Mouse (Mus musculus) neural tube, embryonic 12.5 days (tissue): ENCODE measurements around the gene Nsmce4a. TPM values are rescaled to one million over a fixed set of nuclear protein-coding genes. Genes with fewer than 3 reads are reported as not detected.

Source experiments
- ATAC-seq: fragments of 200-750 bp; cut with Nextera tagmentation; 2 replicates; pipeline ENCODE4 v1.8.0; 2017; ENCODE audit warnings: low read depth, mild to moderate bottlenecking, moderate TSS enrichment, moderate library complexity; ENCODE audit not compliant: low FRiP score
- H3K27ac ChIP-seq: fragments of 300-500 bp; sonication (generic); 2 replicates; pipeline ENCODE4 v1.5.1; 2016
- H3K27me3 ChIP-seq: fragments of 300-500 bp; sonication (generic); replicated peaks from 2 replicates; pipeline ENCODE4 v1.6.1; 2016; ENCODE audit warnings: mild to moderate bottlenecking
- H3K36me3 ChIP-seq: fragments of 300-500 bp; sonication (generic); 2 replicates; pipeline ENCODE4 v1.6.1; 2016; ENCODE audit warnings: mild to moderate bottlenecking
- H3K4me1 ChIP-seq: fragments of 300-500 bp; sonication (generic); 2 replicates; pipeline ENCODE4 v1.6.1; 2016
- H3K4me2 ChIP-seq: fragments of 300-500 bp; sonication (generic); replicated peaks from 2 replicates; pipeline ENCODE4 v1.6.1; 2016; ENCODE audit warnings: mild to moderate bottlenecking
- H3K4me3 ChIP-seq: fragments of 300-500 bp; sonication (generic); 2 replicates; pipeline ENCODE4 v1.5.1; 2016
- H3K9ac ChIP-seq: fragments of 300-500 bp; sonication (generic); 2 replicates; pipeline ENCODE4 v1.6.1; 2016; ENCODE audit warnings: mild to moderate bottlenecking
- H3K9me3 ChIP-seq: fragments of 300-500 bp; sonication (generic); 2 replicates; pipeline ENCODE4 v1.6.1; 2016; ENCODE audit warnings: mild to moderate bottlenecking
- WGBS: fragments of 180-500 bp; shearing (Covaris S2); methylation state at CpG from one replicate; pipeline ENCODE4 v1.1.7; 2016; 5-methylcytosine and 5-hydroxymethylcytosine counted together
- polyA plus RNA-seq: library from polyadenylated mRNA; unstranded; fragments of >200 nt; fragmentation: Nextera tagmentation; extraction: Ambion mirVana; gene quantifications from 2 replicates; pipeline ENCODE4 v1.2.1, GENCODE M21; 2016

Nsmce4a gene
- polyA plus RNA-seq, 1 experiment from 2014 or later, result 143 TPM

GRCm38 (mm10) chr7:130574211-130574991 lies 1.5 kb upstream of the Nsmce4a start:
- Histone ChIP-seq H3K36me3 (no peaks in the 10 kb centered on the region), H3K27ac (no peak overlapping the region), H3K9ac (no peak overlapping the region), H3K4me2 (0 out of 2 replicates have a peak overlapping the region, but pooled peaks have one; percentile 5), H3K4me1 (peaks cover 5% of the 10 kb centered on the region), H3K9me3 (no peaks in the 10 kb centered on the region), H3K27me3 (no peaks in the 10 kb centered on the region), H3K4me3 (no peak overlapping the region)
- 53% methylated on average over 13 of the region's 13 CpGs for WGBS
- peak; percentile 75 for ATAC-seq

- Histone ChIP-seq H3K27ac (no peak overlapping the region), H3K4me3 (no peak overlapping the region), H3K9me3 (no peaks in the 10 kb centered on the region), H3K27me3 (no peaks in the 10 kb centered on the region), H3K9ac (no peak overlapping the region), H3K4me2 (no peak overlapping the region), H3K36me3 (no peaks in the 10 kb centered on the region), H3K4me1 (peaks cover 5% of the 10 kb centered on the region)
- no peak for ATAC-seq
- 93% methylated on average over 10 of the region's 10 CpGs for WGBS
These were observed 828 bp upstream of the Nsmce4a start for GRCm38 (mm10) chr7:130573746-130574145.

- WGBS, result 32% methylated on average over 7 of the region's 7 CpGs
These were observed 2.4 kb downstream of the Nsmce4a start for GRCm38 (mm10) chr7:130570472-130570871.

GRCm38 (mm10) chr7:130568783-130569436 lies 4.0 kb downstream of the Nsmce4a start:
- H3K9me3 ChIP-seq, result no peaks in the 10 kb centered on the region
- 79% methylated on average over 9 of the region's 9 CpGs for WGBS
- H3K27me3 ChIP-seq, result no peaks in the 10 kb centered on the region
- no peak overlapping the region for H3K4me2 ChIP-seq
- no peak overlapping the region for H3K4me3 ChIP-seq
- no peak overlapping the region for H3K9ac ChIP-seq
- no peak for ATAC-seq
- H3K4me1 ChIP-seq, result peaks cover 2% of the 10 kb centered on the region; the same call in 1 of the 2 replicates
- no peak overlapping the region for H3K27ac ChIP-seq
- H3K36me3 ChIP-seq, result no peaks in the 10 kb centered on the region

More at GRCm38 (mm10) chr7:130570472-130570871, 2.4 kb downstream of the Nsmce4a start:
- Histone ChIP-seq H3K9ac (no peak overlapping the region), H3K27ac (no peak overlapping the region), H3K27me3 (no peaks in the 10 kb centered on the region), H3K9me3 (no peaks in the 10 kb centered on the region), H3K4me1 (peaks cover 5% of the 10 kb centered on the region), H3K4me2 (no peak overlapping the region), H3K4me3 (no peak overlapping the region), H3K36me3 (no peaks in the 10 kb centered on the region)
- ATAC-seq, result no peak

GRCm38 (mm10) chr7:130564596-130564995 lies 8.3 kb downstream of the Nsmce4a start:
- Histone ChIP-seq H3K4me1 (no peaks in the 10 kb centered on the region), H3K4me2 (no peak overlapping the region), H3K27ac (no peak overlapping the region), H3K9me3 (no peaks in the 10 kb centered on the region), H3K4me3 (no peak overlapping the region), H3K36me3 (no peaks in the 10 kb centered on the region), H3K9ac (no peak overlapping the region), H3K27me3 (no peaks in the 10 kb centered on the region)
- no peak for ATAC-seq
- 78% methylated on average over 3 of the region's 3 CpGs for WGBS

GRCm38 (mm10) chr7:130563880-130564279 lies 9.0 kb downstream of the Nsmce4a start:
- WGBS, result 65% methylated on average over 4 of the region's 4 CpGs
- H3K9ac ChIP-seq, result no peak overlapping the region
- no peak overlapping the region for H3K27ac ChIP-seq
- H3K4me3 ChIP-seq, result no peak overlapping the region
- H3K9me3 ChIP-seq, result no peaks in the 10 kb centered on the region
- H3K36me3 ChIP-seq, result no peaks in the 10 kb centered on the region
- H3K4me1 ChIP-seq, result no peaks in the 10 kb centered on the region
- H3K4me2 ChIP-seq, result no peak overlapping the region
- no peak for ATAC-seq
- H3K27me3 ChIP-seq, result no peaks in the 10 kb centered on the region

GRCm38 (mm10) chr7:130563276-130563675 lies 9.6 kb downstream of the Nsmce4a start:
- Histone ChIP-seq H3K4me1 (no peaks in the 10 kb centered on the region), H3K27ac (no peak overlapping the region), H3K4me3 (no peak overlapping the region), H3K27me3 (no peaks in the 10 kb centered on the region), H3K9me3 (no peaks in the 10 kb centered on the region), H3K4me2 (no peak overlapping the region), H3K36me3 (no peaks in the 10 kb centered on the region), H3K9ac (no peak overlapping the region)
- 94% methylated on average over 4 of the region's 4 CpGs for WGBS
- ATAC-seq, result no peak

- H3K4me2 ChIP-seq, result no peak overlapping the region
- H3K4me1 ChIP-seq, result no peaks in the 10 kb centered on the region
- no peaks in the 10 kb centered on the region for H3K9me3 ChIP-seq
- H3K27me3 ChIP-seq, result no peaks in the 10 kb centered on the region
- no peak overlapping the region for H3K27ac ChIP-seq
- no peak overlapping the region for H3K4me3 ChIP-seq
- ATAC-seq, result no peak
- WGBS, result 86% methylated on average over 1 of the region's 1 CpGs
- H3K9ac ChIP-seq, result no peak overlapping the region
- H3K36me3 ChIP-seq, result no peaks in the 10 kb centered on the region
These were observed 12.0 kb downstream of the Nsmce4a start for GRCm38 (mm10) chr7:130560933-130561332.

GRCm38 (mm10) chr7:130558592-130558991 lies 14.3 kb downstream of the Nsmce4a start:
- no peaks in the 10 kb centered on the region for H3K9me3 ChIP-seq
- H3K27ac ChIP-seq, result no peak overlapping the region
- H3K4me3 ChIP-seq, result no peak overlapping the region
- WGBS, result 79% methylated on average over 4 of the region's 4 CpGs
- no peaks in the 10 kb centered on the region for H3K4me1 ChIP-seq
- no peak overlapping the region for H3K4me2 ChIP-seq
- no peaks in the 10 kb centered on the region for H3K36me3 ChIP-seq
- no peak for ATAC-seq
- H3K27me3 ChIP-seq, result no peaks in the 10 kb centered on the region
- H3K9ac ChIP-seq, result no peak overlapping the region

- WGBS, result 73% methylated on average over 5 of the region's 5 CpGs
- Histone ChIP-seq H3K27me3 (no peaks in the 10 kb centered on the region), H3K27ac (no peak overlapping the region), H3K4me1 (no peaks in the 10 kb centered on the region), H3K36me3 (no peaks in the 10 kb centered on the region), H3K9me3 (no peaks in the 10 kb centered on the region), H3K9ac (no peak overlapping the region), H3K4me2 (no peak overlapping the region), H3K4me3 (no peak overlapping the region)
- no peak for ATAC-seq
These were observed 17.3 kb downstream of the Nsmce4a start for GRCm38 (mm10) chr7:130555597-130555996.

- Histone ChIP-seq H3K4me3 (no peak overlapping the region), H3K4me1 (no peaks in the 10 kb centered on the region), H3K4me2 (no peak overlapping the region), H3K27ac (no peak overlapping the region), H3K36me3 (no peaks in the 10 kb centered on the region), H3K9me3 (no peaks in the 10 kb centered on the region), H3K27me3 (no peaks in the 10 kb centered on the region), H3K9ac (no peak overlapping the region)
- WGBS, result 73% methylated on average over 4 of the region's 4 CpGs
- no peak for ATAC-seq
These were observed 19.6 kb downstream of the Nsmce4a start for GRCm38 (mm10) chr7:130553321-130553720.

- H3K27ac ChIP-seq, result no peak overlapping the region
- H3K9ac ChIP-seq, result no peak overlapping the region
- H3K4me2 ChIP-seq, result no peak overlapping the region
- H3K4me3 ChIP-seq, result no peak overlapping the region
- no peaks in the 10 kb centered on the region for H3K27me3 ChIP-seq
- no peaks in the 10 kb centered on the region for H3K9me3 ChIP-seq
- no peaks in the 10 kb centered on the region for H3K36me3 ChIP-seq
- WGBS, result 65% methylated on average over 5 of the region's 5 CpGs
- no peak for ATAC-seq
- no peaks in the 10 kb centered on the region for H3K4me1 ChIP-seq
These were observed 20.1 kb downstream of the Nsmce4a start for GRCm38 (mm10) chr7:130552780-130553179.
